ENCODE assay signal across 37 mouse cellular contexts in the genomic region with DNA sequence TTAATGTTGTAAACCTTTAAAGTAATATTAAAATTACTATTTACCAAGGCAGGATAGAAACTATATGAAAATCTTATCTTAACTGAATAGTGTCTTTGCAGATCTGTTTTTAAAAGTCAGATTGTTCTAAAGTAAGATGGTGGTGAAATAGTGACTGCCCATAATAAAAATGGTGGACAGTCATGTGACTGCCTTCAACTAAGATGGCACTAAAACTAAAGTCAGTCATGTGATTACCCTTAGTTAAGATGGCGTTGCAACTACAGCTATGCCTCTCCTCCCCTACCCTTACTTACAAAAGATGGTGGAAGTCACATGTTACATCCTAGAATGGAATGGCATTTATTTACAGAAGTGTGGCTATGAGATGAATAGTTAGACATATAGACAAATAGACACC. TPM values are rescaled to one million over a fixed set of nuclear protein-coding genes. Genes with fewer than 3 reads are reported as not detected.
"Had no signal": no experiment of that assay in that cellular context is flagged by ENCODE, and none has a peak within 500 bp of the region (broad histone marks: within the 10 kb centered on the region; RNA-seq: fewer than 3 reads in every experiment).

No protein-coding gene starts in this region.

- H3K27ac ChIP-seq: embryonic facial prominence, embryonic 10.5 days; embryonic facial prominence, embryonic 12.5 days; embryonic facial prominence, embryonic 13.5 days; embryonic facial prominence, embryonic 15.5 days; forebrain, embryonic 10.5 days; forebrain, embryonic 12.5 days; forebrain, embryonic 13.5 days; forebrain, embryonic 15.5 days; gastrocnemius, adult 2 months; heart, adult 2 months; heart, embryonic 10.5 days had no signal

- DNase-seq: cerebellum, postnatal 10 days; cerebellum, postnatal 14 days; cerebellum, postnatal 25 days; cerebellum, postnatal 36 days; embryo, embryonic 11 days; forebrain, postnatal 0 days; gastrocnemius, adult 2 months; gastrocnemius, postnatal 10 days; gastrocnemius, postnatal 14 days; gastrocnemius, postnatal 25 days; gastrocnemius, postnatal 36 days; heart, adult 11 months; heart, adult 18-20 months; heart, adult 2 months had no signal

- H3K27me3 ChIP-seq: forebrain, embryonic 15.5 days had no signal

- H3K4me2 ChIP-seq: embryonic facial prominence, embryonic 12.5 days; embryonic facial prominence, embryonic 13.5 days; embryonic facial prominence, embryonic 15.5 days; forebrain, embryonic 12.5 days; forebrain, embryonic 13.5 days; forebrain, embryonic 15.5 days had no signal

- ATAC-seq: forebrain, embryonic 13.5 days; forebrain, embryonic 14.5 days; forebrain, embryonic 15.5 days; forebrain, embryonic 16.5 days; forebrain, postnatal 0 days had no signal

- H3K4me1 ChIP-seq: embryonic facial prominence, embryonic 12.5 days; embryonic facial prominence, embryonic 13.5 days; embryonic facial prominence, embryonic 15.5 days; forebrain, embryonic 10.5 days; forebrain, embryonic 12.5 days; forebrain, embryonic 13.5 days; forebrain, embryonic 15.5 days had no signal

- H3K9ac ChIP-seq: embryonic facial prominence, embryonic 12.5 days; embryonic facial prominence, embryonic 13.5 days; embryonic facial prominence, embryonic 15.5 days; forebrain, embryonic 12.5 days; forebrain, embryonic 13.5 days; forebrain, embryonic 15.5 days; forebrain, postnatal 0 days had no signal

- H3K36me3 ChIP-seq: embryonic facial prominence, embryonic 10.5 days; embryonic facial prominence, embryonic 12.5 days; embryonic facial prominence, embryonic 13.5 days; embryonic facial prominence, embryonic 15.5 days; forebrain, embryonic 10.5 days; forebrain, embryonic 12.5 days; forebrain, embryonic 15.5 days; heart, embryonic 10.5 days had no signal

- H3K9me3 ChIP-seq: embryonic facial prominence, embryonic 10.5 days; embryonic facial prominence, embryonic 12.5 days; embryonic facial prominence, embryonic 13.5 days; embryonic facial prominence, embryonic 15.5 days; forebrain, embryonic 10.5 days; forebrain, embryonic 12.5 days; forebrain, embryonic 13.5 days; forebrain, embryonic 15.5 days; heart, embryonic 10.5 days had no signal

- H3K4me3 ChIP-seq: embryonic facial prominence, embryonic 10.5 days; embryonic facial prominence, embryonic 12.5 days; embryonic facial prominence, embryonic 13.5 days; embryonic facial prominence, embryonic 15.5 days; erythroblast, embryonic 14.5 days; forebrain, embryonic 10.5 days; forebrain, embryonic 12.5 days; forebrain, embryonic 13.5 days; forebrain, embryonic 15.5 days; gastrocnemius, adult 2 months; heart, adult 2 months; heart, embryonic 10.5 days had no signal

RNA-seq across cellular contexts. Expression of gene Ffar3, which starts 4.6 kb away (rescaled TPM):
- total RNA-seq: common myeloid progenitor, adult 5-6 weeks; forebrain, postnatal 0 days; gastrocnemius, adult 18-20 months; gastrocnemius, adult 2 months; gastrocnemius, adult 8-10 months; gastrocnemius, postnatal 10 days; gastrocnemius, postnatal 14 days; gastrocnemius, postnatal 25 days; gastrocnemius, postnatal 36 days; gastrocnemius, postnatal 4 days; granulocyte monocyte progenitor cell, adult 5-6 weeks; heart, adult 18-20 months; heart, adult 2 months; heart, adult 8-10 months had no signal
- polyA plus RNA-seq: embryonic facial prominence, embryonic 10.5 days; embryonic facial prominence, embryonic 11.5 days; embryonic facial prominence, embryonic 13.5 days; embryonic facial prominence, embryonic 14.5 days; embryonic facial prominence, embryonic 15.5 days; erythroblast, embryonic 14.5 days; forebrain, embryonic 10.5 days; forebrain, embryonic 11.5 days; forebrain, embryonic 12.5 days; forebrain, embryonic 13.5 days; forebrain, embryonic 14.5 days; forebrain, embryonic 15.5 days; forebrain, embryonic 16.5 days; forebrain, postnatal 0 days; frontal cortex, adult 2 months; gonadal fat pad, adult 2 months; heart, adult 2 months had no signal

RNA-seq across cellular contexts. Expression of gene Ffar1, which starts 9.9 kb away (rescaled TPM):
- total RNA-seq: common myeloid progenitor, adult 5-6 weeks; forebrain, postnatal 0 days; gastrocnemius, adult 18-20 months; gastrocnemius, adult 2 months; gastrocnemius, adult 8-10 months; gastrocnemius, postnatal 10 days; gastrocnemius, postnatal 14 days; gastrocnemius, postnatal 25 days; gastrocnemius, postnatal 36 days; gastrocnemius, postnatal 4 days; granulocyte monocyte progenitor cell, adult 5-6 weeks; heart, adult 2 months; heart, adult 8-10 months had no signal
- polyA plus RNA-seq: embryonic facial prominence, embryonic 10.5 days; embryonic facial prominence, embryonic 11.5 days; embryonic facial prominence, embryonic 12.5 days; embryonic facial prominence, embryonic 13.5 days; embryonic facial prominence, embryonic 14.5 days; embryonic facial prominence, embryonic 15.5 days; erythroblast, embryonic 14.5 days; forebrain, embryonic 10.5 days; forebrain, embryonic 11.5 days; forebrain, embryonic 12.5 days; forebrain, embryonic 13.5 days; forebrain, embryonic 14.5 days; forebrain, embryonic 15.5 days; forebrain, embryonic 16.5 days; forebrain, postnatal 0 days; frontal cortex, adult 2 months; heart, embryonic 10.5 days had no signal

RNA-seq across cellular contexts. Expression of gene Ffar2, which starts 27.8 kb away (rescaled TPM):
- total RNA-seq: forebrain, postnatal 0 days; heart, adult 2 months had no signal
- polyA plus RNA-seq: embryonic facial prominence, embryonic 10.5 days; embryonic facial prominence, embryonic 11.5 days; embryonic facial prominence, embryonic 12.5 days; embryonic facial prominence, embryonic 13.5 days; embryonic facial prominence, embryonic 15.5 days; erythroblast, embryonic 14.5 days; forebrain, embryonic 10.5 days; forebrain, embryonic 11.5 days; forebrain, embryonic 12.5 days; forebrain, embryonic 13.5 days; forebrain, embryonic 16.5 days had no signal

RNA-seq across cellular contexts. Expression of gene Cd22, which starts 28.7 kb away (rescaled TPM):
- total RNA-seq: forebrain, postnatal 0 days; gastrocnemius, adult 18-20 months; gastrocnemius, adult 8-10 months; gastrocnemius, postnatal 36 days; granulocyte monocyte progenitor cell, adult 5-6 weeks had no signal
- polyA plus RNA-seq: embryonic facial prominence, embryonic 11.5 days; embryonic facial prominence, embryonic 13.5 days; erythroblast, embryonic 14.5 days; forebrain, embryonic 10.5 days; forebrain, embryonic 11.5 days; forebrain, embryonic 12.5 days; forebrain, embryonic 13.5 days; forebrain, embryonic 14.5 days; forebrain, embryonic 15.5 days; forebrain, postnatal 0 days; heart, embryonic 10.5 days had no signal
